Mouse (Mus musculus) spleen, adult 2 months (tissue): ENCODE results near the gene Galr3. TPM values are rescaled to one million over a fixed set of nuclear protein-coding genes. Genes with fewer than 3 reads are reported as not detected.

Experiments used
- DNase-seq, 2 experiments: peaks; one replicate each; pipeline versions ENCODE4 v3.0.0 to v3.0.0-alpha.2; 2012 to 2021; ENCODE audit warnings: low spot score in 2 of 2, low read depth in 1 of 2
- H3K27ac ChIP-seq: fragments of 200-500 bp; 2 replicates; pipeline ENCODE4 v1.5.1; 2012; ENCODE audit warnings: low read length, inconsistent platforms; ENCODE audit not compliant: insufficient read depth
- H3K27me3 ChIP-seq: fragments of 200-500 bp; 2 replicates; pipeline ENCODE4 v1.6.1; 2012; ENCODE audit warnings: mild to moderate bottlenecking, moderate library complexity, low read length, inconsistent platforms; ENCODE audit not compliant: control insufficient read depth, insufficient read depth
- H3K36me3 ChIP-seq: fragments of 200-500 bp; 2 replicates; pipeline ENCODE4 v1.6.1; 2012; ENCODE audit warnings: mild to moderate bottlenecking, low read length, inconsistent platforms; ENCODE audit not compliant: control insufficient read depth, insufficient read depth
- H3K4me1 ChIP-seq: fragments of 200-500 bp; 2 replicates; pipeline ENCODE4 v1.6.1; 2011; ENCODE audit warnings: inconsistent platforms; ENCODE audit not compliant: control insufficient read depth, insufficient read depth, insufficient read length
- H3K4me3 ChIP-seq: fragments of 200-500 bp; 2 replicates; pipeline ENCODE4 v1.5.1; 2011; ENCODE audit warnings: mild to moderate bottlenecking, inconsistent platforms; ENCODE audit not compliant: insufficient read depth, insufficient read length; ENCODE audit errors: extremely low read depth
- CTCF ChIP-seq: fragments of 200-500 bp; IDR thresholded peaks from 2 replicates; pipeline ENCODE4 v1.5.1; 2011; ENCODE audit warnings: mild to moderate bottlenecking, inconsistent platforms; ENCODE audit not compliant: insufficient read depth, insufficient read length, insufficient replicate concordance; ENCODE audit errors: extremely low read depth
- POLR2A ChIP-seq: fragments of 200-500 bp; IDR thresholded peaks from 2 replicates; pipeline ENCODE4 v1.6.1; 2011; ENCODE audit warnings: low read depth, low read length, inconsistent platforms
- WGBS: fragments of 180-500 bp; shearing (Covaris S2); methylation state at CpG from one replicate; pipeline ENCODE4 v1.1.7; 2018; 5-methylcytosine and 5-hydroxymethylcytosine counted together
- polyA plus RNA-seq: library from polyadenylated mRNA; depleted of rRNA; stranded (reverse); fragments of >200 nt; gene quantifications from 2 replicates; pipeline ENCODE4 v1.2.3, GENCODE M21; 2012; rRNA removed

The Galr3 gene
- polyA plus RNA-seq, 1 experiment, result 0.39 TPM

GRCm38 (mm10) chr15:79073752-79074151, 32.1 kb downstream of the Galr3 start:
- Histone ChIP-seq H3K36me3 (peaks cover 18% of the 10 kb centered on the region), H3K4me3 (no peak overlapping the region), H3K4me1 (peaks cover 2% of the 10 kb centered on the region; the same call in 1 of the 2 replicates), H3K27ac (no peak overlapping the region), H3K27me3 (no peaks in the 10 kb centered on the region)
- DNase-seq, result no peak
- TF ChIP-seq CTCF, result no peak
- no peak for TF ChIP-seq POLR2A

DNA sequence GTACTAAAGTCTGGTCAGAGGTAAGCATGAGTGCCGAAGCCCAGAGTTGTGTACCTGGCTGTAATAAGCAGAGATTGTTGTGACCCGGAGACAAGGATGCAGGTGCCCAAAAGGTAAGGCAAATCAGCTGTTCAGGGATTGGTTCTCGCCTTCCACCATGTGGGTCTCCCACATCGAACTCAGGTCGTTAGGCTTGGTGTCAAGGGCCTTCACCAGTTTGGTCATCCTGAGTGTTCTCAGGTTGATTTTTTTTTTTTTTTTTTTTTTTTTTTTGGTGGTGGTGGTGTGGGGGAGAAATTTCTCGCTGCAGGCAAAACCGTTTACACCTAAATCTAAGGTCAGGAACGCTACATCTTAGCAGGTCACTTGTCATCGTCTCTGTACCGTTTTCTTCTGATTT, 32.8 kb downstream of the Galr3 start:
- Histone ChIP-seq H3K27me3 (no peaks in the 10 kb centered on the region), H3K36me3 (peaks cover 24% of the 10 kb centered on the region), H3K4me1 (peaks cover 2% of the 10 kb centered on the region; the same call in 1 of the 2 replicates), H3K4me3 (no peak overlapping the region), H3K27ac (no peak overlapping the region)
- no peak for DNase-seq
- TF ChIP-seq CTCF, result no peak
- no peak for TF ChIP-seq POLR2A
- 39% methylated on average over 10 of the region's 10 CpGs for WGBS

- TF ChIP-seq CTCF (no peak), POLR2A (peak; percentile 7; the same call in 1 of the 2 replicates)
- peak; percentile 59 to 86 for DNase-seq
Measured at GRCm38 (mm10) chr15:79074913-79075532, 33.3 kb downstream of the Galr3 start, which contains the start of gene Eif3l. Gene Eif3l, plus strand, starts transcription at chr15:79075179.

DNA sequence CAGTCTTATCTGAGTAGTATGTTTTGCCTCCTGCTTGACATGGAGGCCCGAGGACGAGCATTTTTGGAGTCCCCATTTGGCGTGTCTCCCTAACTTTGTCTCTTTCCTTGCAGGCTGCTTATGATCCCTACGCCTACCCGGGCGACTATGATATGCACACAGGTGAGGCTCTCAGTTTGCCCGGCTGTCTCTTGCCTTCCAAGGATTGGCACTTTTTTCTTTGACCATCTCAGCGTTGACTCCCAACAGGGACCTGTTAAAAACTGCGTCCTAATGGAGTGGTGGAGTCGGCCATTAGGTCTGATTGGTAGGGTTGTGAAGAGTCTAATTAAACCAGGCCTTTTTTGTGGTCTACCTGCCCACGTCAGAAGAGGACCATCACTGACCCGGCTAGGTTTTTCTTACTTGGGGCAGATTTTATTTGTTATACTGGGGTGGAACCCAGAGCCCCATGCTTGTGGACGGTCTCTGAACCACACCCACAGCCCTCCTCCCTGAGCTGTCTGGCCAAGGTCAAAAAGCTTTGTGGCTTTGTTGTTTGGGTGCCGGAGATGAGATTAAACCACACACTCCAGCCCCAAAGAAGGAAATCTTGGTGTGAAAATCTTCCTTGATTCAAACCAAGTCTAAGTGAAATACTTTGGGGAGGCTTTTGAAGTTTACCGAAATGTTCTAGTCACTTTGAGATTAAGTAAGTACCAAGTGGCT, 34.1 kb downstream of the Galr3 start:
- Histone ChIP-seq H3K27ac (no peak overlapping the region), H3K4me1 (peaks cover 2% of the 10 kb centered on the region; the same call in 1 of the 2 replicates), H3K36me3 (peaks cover 32% of the 10 kb centered on the region), H3K4me3 (peak overlapping the region; percentile 77), H3K27me3 (no peaks in the 10 kb centered on the region)
- 32% methylated on average over 15 of the region's 15 CpGs for WGBS
- no peak for DNase-seq
- no peak for TF ChIP-seq CTCF
- TF ChIP-seq POLR2A, result no peak

More at GRCm38 (mm10) chr15:79074913-79075532, 33.3 kb downstream of the Galr3 start, which contains the start of gene Eif3l:
- Histone ChIP-seq H3K27ac (peak within 1 kb of the TSS; percentile 62), H3K36me3 (peaks cover 30% of the 10 kb centered on the region), H3K4me3 (peak within 1 kb of the TSS; percentile 77), H3K27me3 (no peaks in the 10 kb centered on the region), H3K4me1 (peaks cover 2% of the 10 kb centered on the region; the same call in 1 of the 2 replicates)
- WGBS, result under 1% methylated on average over 49 of the region's 49 CpGs

DNA sequence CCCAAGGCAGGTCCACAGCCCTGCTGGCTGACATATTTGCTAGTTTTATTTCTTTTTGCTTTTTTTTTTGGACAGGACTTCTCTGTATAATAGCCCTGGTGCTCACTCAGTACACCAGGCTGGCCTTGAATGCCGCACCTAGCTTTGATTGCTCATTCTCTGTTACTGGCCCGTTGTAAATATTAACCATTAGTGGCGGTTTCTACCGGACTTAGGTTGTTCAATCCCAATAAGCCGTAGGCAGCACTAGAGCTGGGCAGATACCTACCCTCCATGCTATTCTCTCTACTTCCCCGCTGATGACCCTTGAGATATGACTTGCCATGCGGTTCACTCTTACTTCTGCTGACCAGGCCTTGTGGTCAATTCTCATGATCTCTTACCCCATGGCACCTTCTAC, 37.9 kb downstream of the Galr3 start:
- Histone ChIP-seq H3K27ac (no peak overlapping the region), H3K27me3 (no peaks in the 10 kb centered on the region), H3K36me3 (peaks cover 54% of the 10 kb centered on the region), H3K4me3 (no peak overlapping the region), H3K4me1 (no peaks in the 10 kb centered on the region; the same call in 1 of the 2 replicates)
- no peak for DNase-seq
- TF ChIP-seq POLR2A (no peak), CTCF (no peak)
- 94% methylated on average over 7 of the region's 7 CpGs for WGBS

- no peak for TF ChIP-seq POLR2A
- no peak for TF ChIP-seq CTCF
- 91% methylated on average over 6 of the region's 6 CpGs for WGBS
- H3K27me3 ChIP-seq, result no peaks in the 10 kb centered on the region
- peaks cover 48% of the 10 kb centered on the region for H3K36me3 ChIP-seq
- H3K4me1 ChIP-seq, result no peaks in the 10 kb centered on the region
- no peak overlapping the region for H3K27ac ChIP-seq
- no peak for DNase-seq
- H3K4me3 ChIP-seq, result no peak overlapping the region
Measured at GRCm38 (mm10) chr15:79092284-79092683, 50.6 kb downstream of the Galr3 start.

Other genes starting within 250 kb of the Galr3 start
- gene Card10, start 238.8 kb upstream of the Galr3 start, polyA plus RNA-seq, result 6.4 and 7.4 TPM in 2 replicates
- 29.6 and 31.3 TPM in 2 replicates for gene Cdc42ep1, start 199.3 kb upstream of the Galr3 start, polyA plus RNA-seq
- gene Lgals2, start 186.4 kb upstream of the Galr3 start, polyA plus RNA-seq, result 0.32 and 0.73 TPM in 2 replicates
- 70.2 and 89.3 TPM in 2 replicates for gene Gga1, start 164.7 kb upstream of the Galr3 start, polyA plus RNA-seq
- 0.12 and 0.13 TPM in 2 replicates for gene Gm49510, start 142.2 kb upstream of the Galr3 start, polyA plus RNA-seq
- gene Sh3bp1, start 142.1 kb upstream of the Galr3 start, polyA plus RNA-seq, result 182 and 272 TPM in 2 replicates
- 13.1 and 23.5 TPM in 2 replicates for gene Pdxp, start 128.0 kb upstream of the Galr3 start, polyA plus RNA-seq
- gene Lgals1, start 115.2 kb upstream of the Galr3 start, polyA plus RNA-seq, result 75.4 and 93.0 TPM in 2 replicates
- 14.2 TPM in 2 replicates for gene Nol12, start 107.0 kb upstream of the Galr3 start, polyA plus RNA-seq
- 40.9 and 44.8 TPM in 2 replicates for gene Triobp, start 94.2 kb upstream of the Galr3 start, polyA plus RNA-seq
- 14.3 and 25.4 TPM in 2 replicates for gene H1f0, start 13.4 kb upstream of the Galr3 start, polyA plus RNA-seq
- 57.3 and 78.9 TPM in 2 replicates for gene Ankrd54, start 21.0 kb downstream of the Galr3 start, polyA plus RNA-seq
- 85.7 and 97.2 TPM in 2 replicates for gene Eif3l, start 33.3 kb downstream of the Galr3 start, polyA plus RNA-seq
- gene Micall1, start 67.0 kb downstream of the Galr3 start, polyA plus RNA-seq, result 20.0 and 24.9 TPM in 2 replicates
- gene Polr2f, start 99.1 kb downstream of the Galr3 start, polyA plus RNA-seq, result 20.3 and 25.4 TPM in 2 replicates
- gene 1700088E04Rik, start 99.4 kb downstream of the Galr3 start, polyA plus RNA-seq, result 0.53 and 0.83 TPM in 2 replicates
- 0.75 and 2.0 TPM in 2 replicates for gene Sox10, start 123.4 kb downstream of the Galr3 start, polyA plus RNA-seq
- 13.7 and 15.4 TPM in 2 replicates for gene Pick1, start 187.3 kb downstream of the Galr3 start, polyA plus RNA-seq
- not detected in 2 replicates for gene Gm49486, start 187.5 kb downstream of the Galr3 start, polyA plus RNA-seq
- gene Slc16a8, start 212.9 kb downstream of the Galr3 start, polyA plus RNA-seq, result not detected in 2 replicates
- gene Baiap2l2, start 243.7 kb downstream of the Galr3 start, polyA plus RNA-seq, result 0.14 and 0.18 TPM in 2 replicates